Mouse (Mus musculus) E14TG2a.4 (cell line): ENCODE measurements around the gene Trex1.

Experiments used
- CTCF ChIP-seq: conservative IDR thresholded peaks from 2 replicates; pipeline ENCODE4 v1.5.1; 2014; ENCODE audit warnings: low read length
- NANOG ChIP-seq: IDR thresholded peaks from 2 replicates; pipeline ENCODE4 v1.6.1; 2014; ENCODE audit warnings: borderline replicate concordance, low read length, mixed read lengths

GRCm38 (mm10) chr9:109021428-109021827, 38.1 kb downstream of the Trex1 start:
- TF ChIP-seq CTCF (no peak), NANOG (no peak)
